Mouse (Mus musculus) CD4-positive, CD25-positive, alpha-beta regulatory T cell, adult 9 weeks (primary cell): ENCODE results near the gene Bcl3. TPM values are rescaled to one million over a fixed set of nuclear protein-coding genes. Genes with fewer than 3 reads are reported as not detected.

ENCODE experiments used
- polyA plus RNA-seq: library from polyadenylated mRNA; unstranded; fragments of 100-300 nt; shearing (Covaris generic); gene quantifications from one replicate; pipeline ENCODE4 v1.2.1, GENCODE M21; 2017

The Bcl3 gene
- 10.3 TPM for polyA plus RNA-seq

GRCm38 (mm10) chr7:19822604-19823058, at the start of gene Bcl3:
Gene Bcl3, minus strand, starts transcription at chr7:19822770.

GRCm38 (mm10) chr7:19861199-19861598, 38.6 kb upstream of the Bcl3 start, which contains the start of gene Ceacam16:
Gene Ceacam16, minus strand, starts transcription at chr7:19861299.

GRCm38 (mm10) chr7:19851858-19852570, 29.4 kb upstream of the Bcl3 start, which contains the start of gene Gm19345:
Gene Gm19345, plus strand, starts transcription at chr7:19852003.

GRCm38 (mm10) chr7:19796697-19797588, 25.6 kb downstream of the Bcl3 start, which contains the start of gene Cblc:
Gene Cblc, minus strand, starts transcription at chr7:19796809.

GRCm38 (mm10) chr7:19770984-19771391, 51.6 kb downstream of the Bcl3 start, which contains the start of gene Bcam:
Gene Bcam, minus strand, starts transcription at chr7:19771016.

Other genes with a start within 250 kb of the Bcl3 start
- 2.1 TPM for gene Zfp296, start 245.5 kb downstream of the Bcl3 start, polyA plus RNA-seq
- gene Gemin7, start 245.2 kb downstream of the Bcl3 start, polyA plus RNA-seq = 75.5 TPM
- gene Clasrp, start 218.3 kb downstream of the Bcl3 start, polyA plus RNA-seq = 10.0 TPM
- 16.2 TPM for gene Relb, start 193.3 kb downstream of the Bcl3 start, polyA plus RNA-seq
- gene Clptm1, start 157.7 kb downstream of the Bcl3 start, polyA plus RNA-seq = 130 TPM
- not detected for gene Apoc2, start 144.8 kb downstream of the Bcl3 start, polyA plus RNA-seq
- gene Gm44805, start 141.3 kb downstream of the Bcl3 start, polyA plus RNA-seq = not detected
- not detected for gene Apoc4, start 141.3 kb downstream of the Bcl3 start, polyA plus RNA-seq
- gene Apoc1, start 130.1 kb downstream of the Bcl3 start, polyA plus RNA-seq = not detected
- gene Apoe, start 123.6 kb downstream of the Bcl3 start, polyA plus RNA-seq = 12.7 TPM
- gene Tomm40, start 107.3 kb downstream of the Bcl3 start, polyA plus RNA-seq = 12.9 TPM
- gene Nectin2, start 72.3 kb downstream of the Bcl3 start, polyA plus RNA-seq = 1.1 TPM
- gene Bcam, start 51.8 kb downstream of the Bcl3 start, polyA plus RNA-seq = 13.5 TPM
- gene Cblc, start 26.0 kb downstream of the Bcl3 start, polyA plus RNA-seq = not detected
- 0.29 TPM for gene Gm19345, start 29.2 kb upstream of the Bcl3 start, polyA plus RNA-seq
- gene Ceacam16, start 38.5 kb upstream of the Bcl3 start, polyA plus RNA-seq = 0.21 TPM
- gene Ceacam19, start 65.2 kb upstream of the Bcl3 start, polyA plus RNA-seq = not detected
- gene Pvr, start 98.4 kb upstream of the Bcl3 start, polyA plus RNA-seq = 46.5 TPM
- 35.0 TPM for gene Igsf23, start 128.0 kb upstream of the Bcl3 start, polyA plus RNA-seq
- gene Ceacam20, start 142.6 kb upstream of the Bcl3 start, polyA plus RNA-seq = not detected
- not detected for gene Nlrp9b, start 168.7 kb upstream of the Bcl3 start, polyA plus RNA-seq